Mouse (Mus musculus) intestine, embryonic 14.5 days (tissue): ENCODE data around the gene Gkn3. TPM values are rescaled to one million over a fixed set of nuclear protein-coding genes. Genes with fewer than 3 reads are reported as not detected.

Source experiments
- ATAC-seq: fragments of 200-750 bp; cut with Nextera tagmentation; replicated peaks from 2 replicates; pipeline ENCODE4 v1.8.0; 2017; ENCODE audit warnings: low read depth, moderate number of reproducible peaks, moderate TSS enrichment, moderate library complexity; ENCODE audit not compliant: low FRiP score, low TSS enrichment
- DNase-seq: peaks from one replicate; pipeline ENCODE4 v3.0.0-alpha.2; 2018; ENCODE audit warnings: low spot score
- H3K27ac ChIP-seq: fragments of 300-500 bp; sonication (generic); 2 replicates; pipeline ENCODE4 v1.5.1; 2014; ENCODE audit warnings: low read depth, mild to moderate bottlenecking, control low read depth
- H3K27me3 ChIP-seq: fragments of 300-500 bp; sonication (generic); replicated peaks from 2 replicates; pipeline ENCODE4 v1.6.1; 2014; ENCODE audit warnings: low read length, control low read depth; ENCODE audit not compliant: control insufficient read depth, insufficient read depth
- H3K36me3 ChIP-seq: fragments of 300-500 bp; sonication (generic); 2 replicates; pipeline ENCODE4 v1.6.1; 2014; ENCODE audit warnings: low read length, control low read depth; ENCODE audit not compliant: control insufficient read depth, insufficient read depth
- H3K4me1 ChIP-seq: fragments of 300-500 bp; sonication (generic); replicated peaks from 2 replicates; pipeline ENCODE4 v1.6.1; 2014; ENCODE audit warnings: low read length, control low read depth, mixed read lengths; ENCODE audit not compliant: control insufficient read depth, insufficient read depth
- H3K4me2 ChIP-seq: fragments of 300-500 bp; sonication (generic); 2 replicates; pipeline ENCODE4 v1.6.1; 2014; ENCODE audit warnings: low read length
- H3K4me3 ChIP-seq: fragments of 300-500 bp; sonication (generic); 2 replicates; pipeline ENCODE4 v1.5.1; 2014; ENCODE audit warnings: low read depth, low read length, control low read depth, mixed read lengths
- H3K9ac ChIP-seq: fragments of 300-500 bp; sonication (generic); 2 replicates; pipeline ENCODE4 v1.6.1; 2014; ENCODE audit warnings: mild to moderate bottlenecking, low read length
- H3K9me3 ChIP-seq: fragments of 300-500 bp; sonication (generic); 2 replicates; pipeline ENCODE4 v1.6.1; 2016; ENCODE audit warnings: low read length, control low read depth; ENCODE audit not compliant: control insufficient read depth
- WGBS: fragments of 180-500 bp; shearing (Covaris S2); extraction: QIAGEN DNeasy Blood & Tissue Kit; methylation state at CpG from one replicate; pipeline ENCODE4 v1.1.7; 2014; 5-methylcytosine and 5-hydroxymethylcytosine counted together
- polyA plus RNA-seq: library from polyadenylated mRNA; unstranded; fragments of >200 nt; fragmentation: Nextera tagmentation; extraction: Ambion mirVana; gene quantifications from 2 replicates; pipeline ENCODE4 v1.2.1, GENCODE M21; 2014

Gkn3 gene
- polyA plus RNA-seq, 1 experiment from 2014 or later, result 1.2 TPM

GRCm38 (mm10) chr6:87334361-87335090 is 54.2 kb downstream of the Gkn3 start:
- H3K4me2 ChIP-seq, result peak overlapping the region; percentile 64
- H3K27me3 ChIP-seq, result no peaks in the 10 kb centered on the region
- H3K9me3 ChIP-seq, result no peaks in the 10 kb centered on the region
- ATAC-seq (no peak), DNase-seq (peak; percentile 73)
- 17% methylated on average over 11 of the region's 11 CpGs for WGBS
- H3K4me3 ChIP-seq, result peak overlapping the region; percentile 64
- no peaks in the 10 kb centered on the region for H3K36me3 ChIP-seq
- H3K4me1 ChIP-seq, result peaks cover 15% of the 10 kb centered on the region; the same call in 1 of the 2 replicates
- H3K9ac ChIP-seq, result peak overlapping the region; percentile 74
- H3K27ac ChIP-seq, result peak overlapping the region; percentile 76

Other genes starting within 250 kb of the Gkn3 start
- 8.5 and 9.2 TPM in 2 replicates for gene Antxr1, start 53.1 kb downstream of the Gkn3 start, polyA plus RNA-seq
- gene Gkn1, start 38.0 kb downstream of the Gkn3 start, polyA plus RNA-seq, result 0.34 and 0.66 TPM in 2 replicates
- gene Gkn2, start 15.6 kb downstream of the Gkn3 start, polyA plus RNA-seq, result 1.6 TPM in 1 of 2 replicates, not detected in the other
- not detected in 2 replicates for gene Bmp10, start 40.1 kb upstream of the Gkn3 start, polyA plus RNA-seq
- 2.7 and 3.0 TPM in 2 replicates for gene Arhgap25, start 144.3 kb upstream of the Gkn3 start, polyA plus RNA-seq
- 2.1 and 2.5 TPM in 2 replicates for gene Prokr1, start 201.8 kb upstream of the Gkn3 start, polyA plus RNA-seq